Mouse (Mus musculus) liver, embryonic 14.5 days (tissue): ENCODE results near the gene Vwa1. TPM values are rescaled to one million over a fixed set of nuclear protein-coding genes. Genes with fewer than 3 reads are reported as not detected.

Experiments used
- ATAC-seq: fragments of 200-750 bp; cut with Nextera tagmentation; 2 replicates; pipeline ENCODE4 v1.8.0; 2017; ENCODE audit warnings: moderate number of reproducible peaks, mild to moderate bottlenecking, moderate library complexity; ENCODE audit not compliant: insufficient read depth
- DNase-seq, 3 experiments: peaks; one replicate each; pipeline ENCODE4 v3.0.0-alpha.2; 2012 to 2013; ENCODE audit warnings: low read depth in 3 of 3, low spot score in 3 of 3
- H3K27ac ChIP-seq: fragments of 300-500 bp; sonication (generic); 2 replicates; pipeline ENCODE4 v1.5.1; 2014; ENCODE audit warnings: moderate library complexity, mild to moderate bottlenecking, control low read depth, inconsistent platforms
- H3K27me3 ChIP-seq: fragments of 300-500 bp; sonication (generic); 2 replicates; pipeline ENCODE4 v1.6.1; 2014; ENCODE audit warnings: mild to moderate bottlenecking, low read length, moderate library complexity; ENCODE audit not compliant: control insufficient read depth, insufficient read depth
- H3K36me3 ChIP-seq: fragments of 300-500 bp; sonication (generic); replicated peaks from 2 replicates; pipeline ENCODE4 v1.6.1; 2014; ENCODE audit warnings: low read depth; ENCODE audit not compliant: control insufficient read depth, insufficient read depth
- H3K4me1 ChIP-seq, 2 experiments: fragments of 200-500 bp in 1 of 2; fragments of 300-500 bp in 1 of 2; sonication (generic) in 1 of 2; replicated peaks; 2 replicates each; pipeline ENCODE4 v1.6.1; 2012 to 2014; ENCODE audit warnings: antibody characterized with exemption in 1 of 2, inconsistent platforms in 1 of 2, low read length in 1 of 2; ENCODE audit not compliant: control insufficient read depth in 2 of 2, insufficient read depth in 2 of 2
- H3K4me2 ChIP-seq: fragments of 300-500 bp; sonication (generic); 2 replicates; pipeline ENCODE4 v1.6.1; 2014; ENCODE audit warnings: low read depth, mild to moderate bottlenecking, control low read depth, moderate library complexity
- H3K4me3 ChIP-seq, 2 experiments: fragments of 200-500 bp in 1 of 2; fragments of 300-500 bp in 1 of 2; sonication (generic) in 1 of 2; 2 replicates each; pipeline ENCODE4 v1.5.1; 2012 to 2014; ENCODE audit warnings: low read depth in 2 of 2, low read length in 2 of 2, mild to moderate bottlenecking in 2 of 2, control low read depth in 1 of 2, inconsistent platforms in 1 of 2, moderate library complexity in 1 of 2; ENCODE audit not compliant: insufficient read depth in 1 of 2
- H3K9ac ChIP-seq: fragments of 300-500 bp; sonication (generic); replicated peaks from 2 replicates; pipeline ENCODE4 v1.6.1; 2014; ENCODE audit warnings: mild to moderate bottlenecking, control low read depth, moderate library complexity
- H3K9me3 ChIP-seq: fragments of 300-500 bp; sonication (generic); 2 replicates; pipeline ENCODE4 v1.6.1; 2016; ENCODE audit warnings: low read length, mixed read lengths; ENCODE audit not compliant: control insufficient read depth
- CTCF ChIP-seq: IDR thresholded peaks from 2 replicates; pipeline ENCODE4 v1.5.1; 2016; ENCODE audit warnings: antibody characterized with exemption, low read depth, control low read depth
- EP300 ChIP-seq: IDR thresholded peaks from 2 replicates; pipeline ENCODE4 v1.6.1; 2016; ENCODE audit warnings: antibody characterized with exemption, low read depth
- WGBS: fragments of 180-500 bp; shearing (Covaris S2); extraction: QIAGEN DNeasy Blood & Tissue Kit; methylation state at CpG from one replicate; pipeline ENCODE4 v1.1.7; 2014; ENCODE audit not compliant: insufficient replicate concordance; 5-methylcytosine and 5-hydroxymethylcytosine counted together
- polyA plus RNA-seq, 2 experiments: library from polyadenylated mRNA; depleted of rRNA in 1 of 2; stranded (reverse) in 1 of 2; unstranded in 1 of 2; fragments of >200 nt; fragmentation: Nextera tagmentation in 1 of 2; extraction: Ambion mirVana in 1 of 2; gene quantifications; 2 replicates each; pipeline versions ENCODE4 v1.2.1 to v1.2.3; 2012 to 2014

Vwa1 gene
- polyA plus RNA-seq, 2 experiments, result 0.15 to 0.19 TPM

- peaks cover 9% of the 10 kb centered on the region for H3K36me3 ChIP-seq
- DNase-seq (peak in 2 of 3 experiments; percentile 47 to 54), ATAC-seq (no peak)
- H3K9me3 ChIP-seq, result no peaks in the 10 kb centered on the region
- H3K4me1 ChIP-seq, result peaks cover 4 to 15% of the 10 kb centered on the region in 2 experiments
- peak overlapping the region; percentile 100 for H3K4me2 ChIP-seq
- 3% methylated on average over 10 of the region's 10 CpGs for WGBS
- no peak overlapping the region for H3K27ac ChIP-seq
- no peaks in the 10 kb centered on the region for H3K27me3 ChIP-seq
- H3K9ac ChIP-seq, result peak overlapping the region; percentile 78
- peak overlapping the region; percentile 84 to 86 for H3K4me3 ChIP-seq
- TF ChIP-seq CTCF, result peak; percentile 44
- no peak for TF ChIP-seq EP300
These were observed 14.5 kb downstream of the Vwa1 start for GRCm38 (mm10) chr4:155759862-155760612.

DNA sequence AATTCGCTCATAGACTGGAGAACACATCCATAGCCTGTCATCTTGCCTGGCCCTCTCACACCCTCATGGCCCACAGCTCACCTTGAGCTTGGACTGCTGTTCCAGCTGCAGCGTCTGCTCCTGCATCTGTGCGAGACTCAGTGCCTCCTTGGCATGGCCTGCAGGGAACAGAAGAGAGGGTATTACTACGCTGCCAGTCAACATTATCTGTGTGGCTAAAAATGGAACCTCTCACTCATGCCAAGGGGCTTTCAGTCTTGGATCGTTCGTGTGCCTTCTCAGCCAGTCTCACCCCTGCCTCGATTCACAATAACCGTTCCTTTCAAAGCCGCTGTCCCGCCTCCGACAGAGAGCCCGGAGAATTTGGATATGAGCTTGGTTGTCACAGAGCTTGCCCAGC is 17.5 kb downstream of the Vwa1 start:
- DNase-seq (no peak), ATAC-seq (no peak)
- H3K27me3 ChIP-seq, result no peaks in the 10 kb centered on the region
- peaks cover 4 to 11% of the 10 kb centered on the region in 2 experiments for H3K4me1 ChIP-seq
- H3K27ac ChIP-seq, result no peak overlapping the region
- H3K4me2 ChIP-seq, result no peak overlapping the region
- H3K4me3 ChIP-seq, result no peak overlapping the region
- no peaks in the 10 kb centered on the region for H3K9me3 ChIP-seq
- H3K9ac ChIP-seq, result no peak overlapping the region
- H3K36me3 ChIP-seq, result peaks cover 31% of the 10 kb centered on the region
- 86% methylated on average over 12 of the region's 12 CpGs for WGBS
- TF ChIP-seq CTCF (no peak), EP300 (no peak)

- WGBS, result 77% methylated on average over 17 of the region's 17 CpGs
- Histone ChIP-seq H3K27me3 (no peaks in the 10 kb centered on the region), H3K36me3 (peaks cover 50% of the 10 kb centered on the region), H3K4me1 (no peaks in the 10 kb centered on the region), H3K27ac (no peak overlapping the region), H3K4me2 (no peak overlapping the region), H3K9me3 (no peaks in the 10 kb centered on the region), H3K9ac (no peak overlapping the region), H3K4me3 (no peak overlapping the region)
- ATAC-seq (no peak), DNase-seq (no peak)
- TF ChIP-seq EP300 (no peak), CTCF (no peak)
These were observed 27.7 kb downstream of the Vwa1 start for GRCm38 (mm10) chr4:155746575-155747490.

DNA sequence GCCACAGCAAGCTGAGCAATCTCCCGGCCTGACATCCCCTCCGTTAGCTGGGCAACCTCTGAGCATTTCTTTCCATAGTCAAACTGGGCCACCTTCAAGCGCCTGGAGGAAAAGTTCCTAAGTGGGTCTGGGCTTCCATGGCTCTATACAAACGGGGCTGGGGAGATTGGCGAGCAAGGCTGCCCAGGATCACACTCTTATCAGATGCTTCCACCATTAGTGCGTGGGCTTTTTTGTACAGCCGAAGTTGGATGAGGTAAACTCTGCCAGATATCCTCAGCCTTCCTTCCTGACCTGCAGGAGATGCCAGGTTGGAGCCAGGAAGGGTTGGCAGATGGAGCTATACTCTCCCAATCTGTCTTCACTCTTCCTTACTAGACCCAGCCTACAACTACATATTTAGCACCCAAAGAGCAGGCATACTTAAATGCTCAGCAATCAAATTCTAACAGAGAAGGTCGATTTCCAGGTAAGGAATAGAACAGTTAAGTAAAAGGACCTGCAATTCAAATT is 28.4 kb downstream of the Vwa1 start:
- Histone ChIP-seq H3K4me1 (no peaks in the 10 kb centered on the region), H3K4me2 (no peak overlapping the region), H3K4me3 (no peak overlapping the region), H3K27ac (no peak overlapping the region), H3K9me3 (no peaks in the 10 kb centered on the region), H3K9ac (no peak overlapping the region), H3K36me3 (peaks cover 47% of the 10 kb centered on the region), H3K27me3 (no peaks in the 10 kb centered on the region)
- no peak for DNase-seq
- TF ChIP-seq EP300 (no peak), CTCF (no peak)
- 71% methylated on average over 8 of the region's 8 CpGs for WGBS
- no peak for ATAC-seq

GRCm38 (mm10) chr4:155745136-155745535 is 29.4 kb downstream of the Vwa1 start:
- WGBS, result 83% methylated on average over 5 of the region's 5 CpGs

More at GRCm38 (mm10) chr4:155745136-155745535, 29.4 kb downstream of the Vwa1 start:
- H3K27ac ChIP-seq, result no peak overlapping the region
- no peak for ATAC-seq
- H3K4me1 ChIP-seq, result no peaks in the 10 kb centered on the region
- no peaks in the 10 kb centered on the region for H3K27me3 ChIP-seq
- no peak overlapping the region for H3K4me2 ChIP-seq
- peaks cover 45% of the 10 kb centered on the region for H3K36me3 ChIP-seq
- H3K9ac ChIP-seq, result no peak overlapping the region
- no peak overlapping the region for H3K4me3 ChIP-seq
- DNase-seq, result no peak
- H3K9me3 ChIP-seq, result no peaks in the 10 kb centered on the region
- TF ChIP-seq EP300 (no peak), CTCF (no peak)
